Mouse (Mus musculus) lung, postnatal 36 days (tissue): ENCODE measurements at regions not wholly inside any gene's neighbourhood (a gene's known extent, or its start where the extent isn't known, plus 50 kb on each side); places are given as distances from the start of the nearest gene placed in this dataset.
A peak's percentile ranks its signal among the peaks of the same experiment; 100 is the strongest.
"Not testable (repeated sequence)": the region's sequence is repeated elsewhere in the genome, so short reads cannot be mapped to it uniquely, and the experiment has no call there.

Experiments used
- DNase-seq: peaks from one replicate; pipeline ENCODE4 v3.0.0; 2022; ENCODE audit warnings: mixed read lengths

- DNase-seq, result no peak
Observed at GRCm38 (mm10) chr12:77855796-77856195, 338.2 kb upstream of the Gm6657 start.

- DNase-seq, result no peak
Observed at GRCm38 (mm10) chr12:77857281-77857680, 336.8 kb upstream of the Gm6657 start.

- DNase-seq, result no peak
Observed at GRCm38 (mm10) chr12:77860769-77861557, 333.1 kb upstream of the Gm6657 start.

- DNase-seq, result no peak
Observed at GRCm38 (mm10) chr12:77867947-77868495, 326.0 kb upstream of the Gm6657 start.

- DNase-seq, result no peak
Observed at GRCm38 (mm10) chr12:77869296-77869695, 324.7 kb upstream of the Gm6657 start.

GRCm38 (mm10) chr12:77887335-77887734 lies 306.7 kb upstream of the Gm6657 start:
- DNase-seq, result no peak

- no peak for DNase-seq
Observed at GRCm38 (mm10) chr12:77891452-77891851, 302.6 kb upstream of the Gm6657 start.

- DNase-seq, result no peak
Observed at GRCm38 (mm10) chr12:77894238-77894637, 299.8 kb upstream of the Gm6657 start.

- no peak for DNase-seq
Observed at GRCm38 (mm10) chr12:77895508-77895907, 298.5 kb upstream of the Gm6657 start.

GRCm38 (mm10) chr12:77898974-77899373 lies 295.1 kb upstream of the Gm6657 start:
- not testable (repeated sequence) for DNase-seq

- no peak for DNase-seq
Observed at GRCm38 (mm10) chr12:77901254-77901653, 292.8 kb upstream of the Gm6657 start.

GRCm38 (mm10) chr12:77912863-77913554 lies 281.0 kb upstream of the Gm6657 start:
- DNase-seq, result no peak

- DNase-seq, result no peak
Observed at GRCm38 (mm10) chr12:77928729-77929128, 265.3 kb upstream of the Gm6657 start.

- DNase-seq, result no peak
Observed at GRCm38 (mm10) chr12:77929571-77929970, 264.5 kb upstream of the Gm6657 start.

GRCm38 (mm10) chr12:77943960-77944359 lies 250.1 kb upstream of the Gm6657 start:
- DNase-seq, result no peak

GRCm38 (mm10) chr12:77949474-77950017 lies 244.5 kb upstream of the Gm6657 start:
- DNase-seq, result peak; percentile 26

- no peak for DNase-seq
Observed at GRCm38 (mm10) chr12:77952492-77952891, 241.6 kb upstream of the Gm6657 start.

- peak; percentile 26 for DNase-seq
Observed at GRCm38 (mm10) chr12:77962631-77963030, 231.4 kb upstream of the Gm6657 start.

- no peak for DNase-seq
Observed at GRCm38 (mm10) chr12:77968543-77968942, 225.5 kb upstream of the Gm6657 start.

- DNase-seq, result no peak
Observed at GRCm38 (mm10) chr12:77970026-77970425, 224.0 kb upstream of the Gm6657 start.

- DNase-seq, result no peak
Observed at GRCm38 (mm10) chr12:77972165-77972564, 221.9 kb upstream of the Gm6657 start.

- DNase-seq, result no peak
Observed at GRCm38 (mm10) chr12:77976952-77977351, 217.1 kb upstream of the Gm6657 start.

- no peak for DNase-seq
Observed at GRCm38 (mm10) chr12:77986738-77987137, 207.3 kb upstream of the Gm6657 start.

- no peak for DNase-seq
Observed at GRCm38 (mm10) chr12:77989766-77990165, 204.3 kb upstream of the Gm6657 start.
